Mouse (Mus musculus) ES-CJ7 (cell line): ENCODE measurements at regions not wholly inside any gene's neighbourhood (a gene's known extent, or its start where the extent isn't known, plus 50 kb on each side); places are given as distances from the start of the nearest gene placed in this dataset.

Experiments used
- DNase-seq: peaks from one replicate; pipeline ENCODE4 v3.0.0; 2011; ENCODE audit warnings: low read depth, low spot score

GRCm38 (mm10) chr19:55011341-55011740 is 115.7 kb downstream of the Gpam start:
- no peak for DNase-seq

GRCm38 (mm10) chr19:55008463-55009146 is 118.4 kb downstream of the Gpam start:
- no peak for DNase-seq

- DNase-seq, result no peak
Observed at GRCm38 (mm10) chr19:54989982-54990381, 137.1 kb downstream of the Gpam start.

DNA sequence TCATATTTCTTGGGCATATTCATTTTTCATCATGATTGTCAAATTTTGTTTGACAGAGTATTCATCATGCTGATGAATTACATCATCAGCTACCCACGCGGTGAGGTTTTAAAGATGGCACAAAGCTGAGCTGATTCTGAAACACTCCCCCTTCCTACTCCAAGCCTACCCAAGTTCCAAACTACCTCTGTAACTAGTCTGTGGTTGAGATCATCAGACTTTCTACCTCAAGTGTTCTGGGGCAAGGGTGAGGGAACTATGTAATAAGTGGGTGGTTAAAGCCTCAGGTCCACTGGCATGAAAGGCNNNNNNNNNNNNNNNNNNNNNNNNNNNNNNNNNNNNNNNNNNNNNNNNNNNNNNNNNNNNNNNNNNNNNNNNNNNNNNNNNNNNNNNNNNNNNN is 142.5 kb downstream of the Gpam start:
- no peak for DNase-seq

DNA sequence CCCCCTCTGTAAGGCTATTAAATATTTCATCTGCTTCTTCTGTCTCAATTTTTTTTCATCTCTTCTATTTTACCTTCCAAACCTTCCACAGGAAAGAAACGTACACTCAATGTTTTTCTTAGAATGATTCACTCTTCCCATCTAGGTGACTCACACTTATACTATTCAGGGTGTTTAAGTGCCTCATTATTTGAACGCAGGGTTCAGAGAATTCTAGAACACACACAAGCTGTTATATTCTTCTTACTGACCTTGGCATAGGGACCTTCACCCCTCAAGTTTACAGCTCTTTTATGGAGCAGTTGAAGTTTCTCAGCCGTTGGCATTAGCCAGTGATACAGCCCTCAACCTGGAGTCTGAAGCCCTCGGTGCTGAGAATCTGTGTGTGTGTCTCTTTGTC is 144.2 kb downstream of the Gpam start:
- no peak for DNase-seq

- no peak for DNase-seq
Observed at GRCm38 (mm10) chr19:54971440-54972211, 155.4 kb downstream of the Gpam start.

GRCm38 (mm10) chr19:54958328-54958727 is 168.7 kb downstream of the Gpam start:
- DNase-seq, result no peak

- DNase-seq, result no peak
Observed at GRCm38 (mm10) chr19:54955096-54955495, 171.9 kb downstream of the Gpam start.

- no peak for DNase-seq
Observed at GRCm38 (mm10) chr19:54952546-54952945, 174.5 kb downstream of the Gpam start.

DNA sequence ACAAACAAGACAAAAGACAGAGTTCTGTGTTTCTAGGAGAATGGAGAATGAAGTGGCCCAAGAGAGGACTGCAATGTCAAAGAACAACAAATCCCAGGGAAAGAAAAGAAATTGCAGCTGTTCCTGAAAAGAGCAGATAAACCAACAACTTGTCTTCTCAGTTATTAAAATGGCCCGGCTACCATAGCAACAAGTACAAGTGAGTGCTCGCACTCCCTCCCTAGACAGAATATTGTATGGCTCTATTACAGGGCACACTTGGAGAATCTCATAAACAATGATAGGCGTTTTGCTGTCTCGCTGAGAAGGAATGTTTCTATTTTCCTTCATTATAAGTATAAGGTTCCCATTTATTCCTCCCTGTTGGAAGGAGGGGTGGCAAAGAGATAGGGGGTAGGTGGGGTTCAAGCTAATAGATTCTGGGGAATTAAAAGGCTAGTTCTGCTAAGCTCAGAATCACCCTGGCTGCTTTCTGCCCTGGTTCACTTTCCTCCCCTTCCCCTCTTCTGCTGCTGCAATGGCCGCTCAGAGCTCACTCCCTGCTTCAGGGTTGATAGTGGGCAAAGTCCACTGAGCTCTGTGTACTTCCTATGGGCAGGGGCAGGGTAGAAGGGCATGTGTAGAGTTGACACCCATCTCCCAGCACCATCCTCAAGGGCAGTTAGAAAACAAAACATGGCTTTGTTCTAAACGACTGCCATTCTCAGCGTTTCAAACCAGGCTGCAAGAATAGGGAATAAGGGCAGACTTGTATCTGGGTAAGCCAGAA is 178.5 kb downstream of the Gpam start:
- no peak for DNase-seq

DNA sequence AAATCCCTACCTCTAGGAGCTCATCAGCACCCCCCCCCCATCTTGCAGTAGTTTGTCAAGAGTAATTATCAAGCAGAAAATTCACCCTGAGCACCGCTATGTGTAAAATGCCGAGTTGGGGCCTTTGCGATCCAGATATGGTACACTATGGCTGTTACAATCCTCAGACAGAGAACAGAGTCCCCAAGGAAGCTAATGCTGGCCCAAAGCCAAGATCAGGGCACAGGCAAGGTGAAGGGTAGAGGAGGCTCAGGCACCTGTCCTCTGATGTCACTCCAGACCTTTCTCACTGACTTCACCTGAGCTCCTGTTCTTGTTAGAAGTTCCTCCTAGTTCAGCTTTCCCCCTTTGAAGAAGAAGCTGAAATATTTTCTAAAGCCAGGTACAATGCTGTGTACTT is 179.5 kb downstream of the Gpam start:
- DNase-seq, result no peak

DNA sequence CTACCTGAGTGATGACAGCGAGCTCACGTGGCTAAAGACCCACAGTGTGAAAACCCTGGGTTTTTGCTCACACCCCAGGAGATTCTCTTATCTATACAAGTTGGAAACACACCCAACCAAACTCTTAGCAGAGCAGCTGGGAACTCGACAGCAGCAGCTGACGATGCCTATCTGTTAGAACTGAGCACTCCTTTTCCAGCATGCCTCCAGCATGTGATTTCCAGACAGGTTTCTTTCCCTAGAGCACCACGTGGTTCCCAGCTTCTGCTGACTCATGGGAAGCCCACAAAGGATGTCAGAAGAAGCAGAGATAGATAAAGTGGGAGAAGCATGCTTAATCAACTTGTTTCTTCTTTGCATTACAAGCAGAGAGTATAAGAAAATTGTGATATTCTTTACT is 194.5 kb downstream of the Gpam start:
- DNase-seq, result no peak

DNA sequence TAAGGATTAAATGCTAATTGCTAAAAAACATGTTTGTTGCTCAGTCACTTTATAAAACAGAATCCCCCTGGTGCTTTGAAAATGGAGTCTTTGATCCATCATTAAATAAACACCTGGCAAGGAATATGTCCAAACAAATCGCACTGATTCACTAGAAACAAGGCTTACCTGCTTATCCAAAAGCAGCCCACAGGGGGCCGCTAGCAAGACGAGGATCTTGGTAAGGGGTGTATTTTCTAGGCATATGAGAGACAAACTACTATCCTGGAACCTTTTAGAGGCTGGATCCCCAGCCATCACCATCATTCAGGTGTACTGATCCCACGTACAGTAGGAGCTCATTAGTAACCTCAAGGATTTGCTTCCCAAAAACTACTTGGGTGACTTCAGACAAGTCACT is 201.2 kb downstream of the Gpam start:
- DNase-seq, result peak; percentile 6

- DNase-seq, result no peak
Observed at GRCm38 (mm10) chr19:54919597-54919996, 207.4 kb downstream of the Gpam start.

GRCm38 (mm10) chr19:54893622-54894021 is 233.4 kb downstream of the Gpam start:
- no peak for DNase-seq

DNA sequence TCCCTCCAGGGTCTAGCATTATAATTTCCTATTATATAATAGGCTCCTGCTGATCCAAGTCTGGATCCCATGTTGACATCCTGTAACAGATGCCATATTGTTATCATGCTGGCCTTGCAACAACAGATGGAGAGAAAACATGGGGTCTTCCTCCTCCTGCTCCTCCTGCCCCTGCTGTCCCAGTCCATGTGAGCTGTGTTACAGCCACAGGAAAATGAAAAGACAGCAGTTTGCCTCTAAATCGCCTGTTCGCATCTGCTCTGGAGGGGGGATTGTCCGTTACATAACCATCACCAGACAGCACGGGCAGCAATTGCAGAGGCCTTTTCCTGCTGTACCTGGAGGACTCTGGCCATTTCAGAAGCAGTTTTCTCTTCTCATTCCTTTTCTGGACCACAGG is 260.0 kb downstream of the Gpam start:
- no peak for DNase-seq

- no peak for DNase-seq
Observed at GRCm38 (mm10) chr19:54855190-54855589, 271.8 kb downstream of the Gpam start.

DNA sequence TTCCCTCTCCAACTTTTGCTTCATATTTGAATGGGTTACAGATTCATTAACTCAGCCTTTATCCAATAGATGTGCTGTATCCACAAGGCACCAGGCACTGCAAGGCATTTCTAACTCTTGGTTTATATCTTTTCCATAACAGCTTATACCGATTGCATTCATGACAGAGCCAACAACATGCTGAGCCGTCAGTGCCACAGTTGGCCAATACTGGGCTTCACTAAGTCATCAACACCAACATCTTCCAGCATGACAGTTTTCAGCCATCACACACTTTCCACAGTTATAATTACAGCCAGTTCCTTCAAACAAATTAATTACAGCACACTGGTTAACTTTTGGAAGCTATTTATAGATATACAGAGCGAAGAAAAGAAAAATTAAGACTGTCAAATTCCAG is 288.8 kb downstream of the Gpam start:
- DNase-seq, result no peak

DNA sequence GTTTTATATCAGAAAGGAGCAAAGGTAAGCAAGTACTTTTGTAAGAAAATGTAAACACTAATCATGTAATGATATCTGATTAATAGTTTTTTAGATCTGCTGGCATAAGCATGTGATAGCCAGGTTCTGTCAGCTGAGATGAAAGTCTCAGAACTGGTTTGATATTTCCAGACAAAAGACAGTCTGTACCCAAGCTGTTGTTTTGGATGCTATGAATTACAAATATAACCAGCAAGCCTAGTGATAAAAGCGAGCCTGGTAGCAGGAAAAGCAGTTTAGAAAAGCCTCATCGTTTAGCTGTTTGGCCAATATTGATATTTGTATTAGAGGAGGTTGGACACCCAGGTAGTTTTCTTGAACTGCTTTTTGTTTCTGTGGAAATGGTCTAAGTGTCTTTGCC is 290.6 kb downstream of the Gpam start:
- DNase-seq, result no peak

GRCm38 (mm10) chr19:54822161-54822560 is 304.9 kb downstream of the Gpam start:
- no peak for DNase-seq

GRCm38 (mm10) chr19:54820587-54820986 is 306.5 kb downstream of the Gpam start:
- no peak for DNase-seq

GRCm38 (mm10) chr19:54801123-54801742 is 325.8 kb downstream of the Gpam start:
- DNase-seq, result no peak
